Mouse (Mus musculus) left cerebral cortex, adult 11 months (tissue): ENCODE measurements around the gene Nucks1.

Experiments
- DNase-seq: peaks from one replicate; pipeline ENCODE4 v3.0.0; 2022; ENCODE audit warnings: low spot score

Gene Nucks1

DNA sequence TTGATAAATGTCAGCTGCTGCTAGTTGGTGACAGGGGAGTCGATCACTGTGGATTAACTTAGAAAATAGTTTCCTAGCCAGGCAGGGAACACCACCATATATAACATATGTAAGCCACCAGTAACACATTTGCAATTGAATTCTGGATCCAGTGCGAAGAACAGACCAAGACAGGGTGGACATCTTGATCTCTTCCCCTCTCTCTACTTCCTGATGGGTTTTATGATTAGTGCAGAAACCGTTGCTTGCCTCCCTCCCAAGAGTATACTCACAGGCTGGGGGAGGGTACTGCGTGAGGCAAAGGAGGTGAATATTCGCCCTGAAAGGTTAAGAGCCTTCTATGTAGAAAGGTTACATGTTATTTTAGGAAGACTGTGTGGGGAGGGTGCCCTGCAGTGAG, 55.5 kb downstream of the Nucks1 start:
- DNase-seq = no peak

DNA sequence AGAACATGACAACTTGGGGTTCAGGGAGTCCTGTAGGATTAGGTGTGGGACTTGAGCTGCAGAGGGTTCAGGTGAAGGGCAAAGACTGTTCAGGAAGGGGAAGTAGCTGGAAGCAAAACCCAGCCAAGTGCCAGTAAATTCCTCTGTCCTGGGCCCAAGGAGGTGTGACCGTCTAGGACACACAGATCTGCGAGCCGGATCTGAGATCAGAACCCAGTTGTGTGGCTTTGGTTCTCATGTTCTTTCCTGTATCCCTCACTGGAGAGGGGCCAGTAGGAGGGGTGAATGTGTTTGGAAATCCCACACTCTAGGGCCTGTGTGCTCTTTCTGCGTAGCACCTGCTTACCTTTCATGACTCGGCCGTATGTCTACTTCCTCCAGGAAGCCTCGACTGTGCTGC, 57.0 kb downstream of the Nucks1 start:
- DNase-seq = no peak

DNA sequence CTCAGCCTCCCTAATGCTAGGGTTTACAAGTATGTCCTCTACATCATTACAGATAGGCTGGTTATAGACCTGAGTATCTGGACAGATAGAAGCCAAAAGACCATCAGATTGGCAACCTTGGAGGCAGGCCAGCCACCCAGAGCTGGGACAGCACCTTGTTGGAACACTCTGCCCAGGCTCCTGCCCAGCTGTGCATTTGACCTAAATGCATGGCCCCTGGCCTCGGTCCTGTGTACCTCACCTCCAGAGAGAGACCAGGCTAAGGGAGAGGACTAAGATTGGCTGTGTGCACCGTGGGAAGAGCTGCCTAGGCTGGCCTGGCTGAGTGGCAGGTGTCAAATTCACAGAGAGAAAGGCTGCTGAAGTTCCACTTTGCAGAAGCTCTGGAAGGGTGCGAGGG, 58.2 kb downstream of the Nucks1 start:
- DNase-seq = no peak

DNA sequence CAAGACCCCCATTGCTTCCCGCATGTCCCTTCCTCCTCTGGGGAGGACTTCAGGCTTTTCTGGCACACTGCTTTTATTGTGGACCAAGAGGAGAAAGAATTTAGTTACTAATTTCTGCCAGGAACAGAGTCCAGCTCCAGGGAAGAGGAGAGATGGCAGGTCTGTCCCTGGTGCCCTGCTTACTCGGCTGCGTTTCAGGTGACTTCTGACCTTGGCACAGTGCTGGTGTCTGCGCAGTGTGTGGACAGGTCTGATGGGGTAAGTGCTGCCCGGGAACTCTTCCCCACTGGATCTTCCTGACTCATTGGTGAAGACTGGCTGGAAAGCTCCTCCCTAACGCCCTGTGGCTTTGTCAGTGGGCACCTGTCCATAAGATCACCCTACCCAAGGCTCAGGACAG, 58.6 kb downstream of the Nucks1 start:
- no peak for DNase-seq

DNA sequence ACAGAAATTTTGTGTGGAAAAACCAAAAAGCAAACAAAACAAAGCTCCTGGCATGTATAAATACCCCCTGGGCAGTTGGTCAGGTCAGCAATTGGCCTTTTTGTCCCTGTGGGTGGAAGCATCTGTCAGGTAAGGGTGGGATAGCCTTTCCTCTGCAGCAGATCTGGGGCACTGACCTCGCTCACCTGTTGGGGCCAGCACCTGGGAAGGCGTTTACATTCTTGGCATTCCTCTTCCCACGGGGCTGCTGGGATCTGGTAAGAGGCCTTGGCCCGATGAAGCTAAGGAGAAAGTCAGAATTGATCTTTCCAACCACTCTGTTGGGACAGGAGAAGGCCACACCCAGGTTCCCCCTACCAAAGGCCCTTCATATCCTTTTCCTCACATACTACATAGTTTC, 59.5 kb downstream of the Nucks1 start:
- no peak for DNase-seq

DNA sequence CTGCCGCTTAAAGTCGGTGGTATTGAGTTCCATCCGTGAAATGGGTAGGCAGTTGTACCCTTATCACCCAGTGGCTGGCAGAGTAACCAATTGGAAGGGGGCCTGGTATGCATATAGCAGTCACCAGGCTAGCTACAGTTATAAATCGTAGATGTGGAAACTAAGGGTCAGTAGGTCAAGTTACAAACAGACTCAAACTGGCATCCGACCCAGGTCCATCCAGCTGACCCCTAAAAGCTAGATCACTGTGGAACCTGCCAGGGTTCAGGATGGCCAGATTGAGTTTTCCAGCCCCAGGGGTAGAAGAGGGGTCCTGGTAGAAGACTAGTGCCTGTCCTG, 60.0 kb downstream of the Nucks1 start:
- DNase-seq = no peak

DNA sequence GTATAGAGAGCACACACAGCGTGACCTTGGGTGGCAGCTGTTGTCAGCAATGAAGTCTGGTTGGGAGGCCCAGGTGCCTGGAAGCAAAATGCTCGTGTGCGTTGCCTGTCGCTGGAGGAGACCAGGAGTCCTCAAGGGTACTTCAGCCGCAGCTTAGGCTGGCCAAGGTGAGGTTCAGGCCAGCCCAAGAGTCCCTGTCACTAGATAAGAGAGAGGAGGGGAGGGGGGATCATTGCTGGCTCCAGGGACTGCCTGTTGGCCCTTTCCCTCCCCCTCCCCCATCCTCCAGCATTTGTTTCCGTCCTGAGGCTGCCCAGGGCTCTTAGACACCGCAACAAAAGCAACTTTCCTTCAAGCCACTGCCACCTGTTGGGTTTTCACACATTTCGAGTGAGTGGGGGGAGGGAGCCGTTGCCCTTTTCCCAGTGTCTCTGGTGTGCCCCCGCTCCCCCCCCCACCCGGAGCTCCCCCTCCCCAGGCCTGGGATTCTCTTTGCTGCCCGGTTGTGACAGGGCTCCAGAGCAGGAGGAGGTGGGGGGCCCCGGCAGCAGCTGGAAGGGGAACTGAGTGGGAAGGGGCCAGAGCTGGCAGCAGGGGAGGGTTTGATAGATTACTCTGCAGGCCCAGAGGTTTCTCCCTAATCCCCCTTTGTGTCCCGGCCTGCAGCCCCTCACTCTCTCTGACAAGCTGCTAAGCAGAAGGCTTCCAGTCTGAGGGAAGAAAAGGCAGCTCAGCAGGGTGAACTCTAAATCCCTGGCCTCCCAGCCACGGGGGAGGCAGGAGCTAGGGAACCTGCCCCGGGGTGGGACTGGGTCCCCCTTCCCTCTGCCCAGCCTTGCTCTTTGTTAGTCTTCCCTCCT, 60.6 kb downstream of the Nucks1 start:
- no peak for DNase-seq

DNA sequence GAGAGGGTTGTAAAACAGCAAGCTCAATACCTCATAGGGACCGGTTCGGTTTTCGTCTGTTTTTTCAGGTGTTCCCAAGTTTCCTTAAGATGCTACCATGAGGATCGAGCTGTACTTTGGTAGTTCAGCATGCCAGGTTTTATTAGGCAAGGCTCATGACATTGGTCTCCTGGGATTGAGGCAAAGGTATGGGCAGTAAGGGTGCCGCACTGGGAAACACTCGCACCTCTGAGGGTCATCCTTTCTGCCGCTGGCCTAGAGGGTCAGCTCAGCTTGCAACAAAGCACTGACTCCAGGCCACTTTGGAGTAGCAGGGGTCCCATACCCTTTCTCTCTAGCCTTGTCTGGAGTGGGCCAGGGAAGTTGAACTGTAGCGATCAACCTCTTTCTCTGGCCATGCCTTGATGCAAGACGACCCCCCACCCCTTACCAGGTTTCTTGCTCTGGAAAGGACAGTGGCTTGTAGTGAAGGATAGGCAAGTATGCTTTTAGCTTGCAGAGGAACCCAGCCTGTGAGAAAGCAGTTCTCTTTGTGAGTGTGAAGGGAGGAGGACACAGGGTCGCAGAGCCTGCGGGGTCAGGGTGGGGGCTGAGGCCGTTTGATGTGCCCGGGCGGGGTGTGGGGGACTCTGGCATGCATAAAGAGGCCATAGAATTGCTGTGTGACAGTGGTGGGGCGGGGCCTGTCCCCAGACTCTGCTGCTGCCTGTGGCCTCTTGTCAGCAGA, 61.6 kb downstream of the Nucks1 start:
- DNase-seq = no peak

DNA sequence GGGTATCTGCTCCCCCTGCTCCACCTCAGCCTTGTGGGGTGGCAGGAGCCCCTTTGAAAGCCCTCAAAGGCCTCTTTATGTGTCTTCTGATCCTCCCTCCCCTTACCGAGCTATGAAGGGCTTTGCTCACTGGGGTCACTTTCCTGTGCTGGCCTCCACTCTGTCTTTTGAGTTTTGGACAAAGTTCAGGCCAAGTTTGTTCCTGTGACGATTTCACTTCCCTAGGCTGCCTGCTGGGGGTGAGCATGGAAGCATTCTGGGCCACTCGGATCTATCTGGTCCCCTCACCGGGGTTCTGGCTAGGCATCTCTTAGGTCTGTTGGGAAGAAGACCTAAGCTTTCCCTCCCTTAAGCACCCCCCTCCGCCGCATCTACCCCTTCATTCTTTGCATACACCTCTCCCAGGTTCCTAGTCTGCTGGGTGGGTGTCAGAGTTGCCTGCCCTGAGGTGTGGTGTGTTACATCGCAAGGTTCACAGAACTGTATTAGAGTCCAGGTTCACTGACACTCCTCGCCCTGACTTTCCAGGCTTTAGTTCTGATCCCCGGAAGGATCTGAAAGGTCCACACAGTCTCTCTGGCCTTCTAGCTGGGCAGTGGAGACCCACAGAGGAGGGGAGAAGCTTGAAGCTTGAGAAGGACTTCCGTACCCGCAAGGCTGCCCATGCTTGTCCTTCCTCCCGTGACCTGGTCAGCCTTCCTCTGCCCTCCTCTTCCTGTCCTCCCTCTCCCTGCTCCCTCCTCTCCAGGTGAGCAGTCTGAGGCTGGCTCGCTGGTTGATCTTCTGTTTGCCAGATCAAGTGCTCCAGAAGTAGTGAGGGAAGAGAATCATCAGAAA, 62.4 kb downstream of the Nucks1 start:
- DNase-seq = no peak

DNA sequence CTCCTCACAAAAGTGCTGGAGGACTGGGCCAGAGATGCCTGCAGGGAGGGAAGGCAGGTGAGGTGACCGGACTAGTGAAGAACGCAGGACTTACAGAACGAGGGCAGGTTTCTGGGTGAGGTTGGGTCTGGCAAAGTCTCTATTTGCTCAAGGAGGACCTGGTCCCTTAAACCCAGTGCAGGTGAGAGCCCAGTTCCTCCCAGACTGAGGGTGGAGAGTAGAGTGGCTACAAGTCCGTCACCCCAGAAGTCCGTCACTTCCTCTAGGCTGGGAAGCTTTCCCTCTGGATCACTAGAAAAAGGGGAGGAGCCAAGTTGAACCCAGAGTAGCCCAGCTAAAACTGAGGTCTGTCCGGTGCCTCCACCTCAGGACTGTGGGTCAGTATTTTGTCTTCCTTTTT, 63.7 kb downstream of the Nucks1 start:
- DNase-seq = no peak

DNA sequence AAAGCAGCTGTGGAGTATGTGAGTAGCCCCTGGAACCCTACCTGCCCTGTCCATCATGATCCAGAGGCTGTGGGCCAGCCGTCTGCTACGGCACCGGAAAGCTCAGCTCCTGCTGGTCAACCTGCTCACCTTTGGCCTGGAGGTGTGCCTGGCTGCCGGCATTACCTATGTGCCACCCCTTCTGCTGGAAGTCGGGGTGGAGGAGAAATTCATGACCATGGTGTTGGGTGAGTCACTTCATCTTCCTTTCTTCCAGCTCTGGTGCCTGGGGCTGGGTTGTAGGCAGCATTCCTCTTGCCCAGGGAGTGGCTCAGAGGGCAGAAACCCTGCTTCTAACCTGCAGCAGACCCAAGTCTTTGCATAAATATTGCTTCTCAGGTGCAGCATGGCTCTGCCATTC, 66.6 kb downstream of the Nucks1 start:
- DNase-seq = no peak

DNA sequence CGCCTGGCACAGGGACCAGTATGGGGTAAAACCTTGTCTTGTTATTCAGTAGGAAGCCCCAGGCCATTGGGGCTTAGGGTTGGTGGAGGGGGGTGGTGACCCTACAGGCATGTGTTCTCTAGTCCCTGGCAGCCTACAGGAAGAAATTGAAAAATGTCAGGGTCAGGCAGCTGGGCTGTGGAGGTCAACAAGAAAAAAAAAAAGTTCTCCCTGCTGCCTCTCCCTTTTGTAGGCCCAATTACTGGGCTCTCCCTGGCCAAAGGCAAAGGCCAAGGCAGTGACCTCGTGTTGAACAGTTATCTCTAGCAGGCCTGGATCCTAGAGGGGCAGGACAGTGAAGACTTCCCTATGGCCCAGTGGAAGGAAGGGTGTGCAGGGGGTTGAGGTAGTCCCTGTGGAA, 70.1 kb downstream of the Nucks1 start:
- DNase-seq = no peak

DNA sequence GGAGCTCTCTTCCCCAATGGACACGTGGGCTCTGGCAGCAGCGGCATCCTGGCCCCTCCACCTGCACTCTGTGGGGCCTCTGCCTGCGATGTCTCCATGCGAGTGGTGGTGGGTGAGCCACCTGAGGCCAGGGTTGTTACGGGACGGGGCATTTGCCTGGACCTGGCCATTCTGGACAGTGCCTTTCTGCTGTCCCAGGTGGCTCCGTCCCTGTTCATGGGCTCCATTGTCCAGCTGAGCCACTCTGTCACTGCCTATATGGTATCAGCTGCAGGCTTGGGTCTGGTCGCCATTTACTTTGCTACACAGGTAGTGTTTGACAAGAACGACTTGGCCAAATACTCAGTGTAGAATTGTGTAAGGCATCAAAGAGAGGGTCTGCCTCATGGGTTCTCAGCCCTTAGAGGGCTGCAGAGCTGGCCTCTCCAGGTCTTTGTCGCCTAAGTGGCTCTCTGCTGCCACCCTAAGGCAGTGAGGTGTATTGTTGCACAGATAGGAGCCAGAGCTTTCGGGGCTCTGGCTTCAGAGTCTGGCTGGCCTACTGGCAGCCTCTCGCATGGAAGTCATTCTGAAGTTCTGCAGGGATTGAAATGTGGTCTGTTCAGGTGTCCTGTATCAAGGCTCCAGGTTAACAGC, 71.2 kb downstream of the Nucks1 start:
- peak; percentile 46 for DNase-seq

DNA sequence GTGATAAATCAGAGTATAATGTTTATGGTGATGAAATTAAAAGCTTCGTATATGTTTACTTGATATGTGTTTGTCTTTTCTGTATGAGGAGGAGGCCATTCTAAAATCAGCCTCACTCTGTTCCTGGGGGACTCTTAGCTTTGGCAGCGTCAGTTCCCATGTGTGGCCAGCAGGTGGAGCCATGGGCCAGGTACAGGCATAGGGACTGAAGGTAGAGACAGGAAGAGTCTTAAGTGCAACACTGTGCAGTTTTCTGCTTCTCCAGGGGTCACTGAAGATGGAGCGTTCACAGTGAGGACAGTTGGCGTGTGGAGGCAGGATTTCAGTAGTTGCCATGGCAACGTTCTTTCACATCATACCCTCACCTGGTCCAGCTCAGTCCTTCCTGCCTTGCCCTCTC, 72.6 kb downstream of the Nucks1 start:
- DNase-seq = peak; percentile 33

DNA sequence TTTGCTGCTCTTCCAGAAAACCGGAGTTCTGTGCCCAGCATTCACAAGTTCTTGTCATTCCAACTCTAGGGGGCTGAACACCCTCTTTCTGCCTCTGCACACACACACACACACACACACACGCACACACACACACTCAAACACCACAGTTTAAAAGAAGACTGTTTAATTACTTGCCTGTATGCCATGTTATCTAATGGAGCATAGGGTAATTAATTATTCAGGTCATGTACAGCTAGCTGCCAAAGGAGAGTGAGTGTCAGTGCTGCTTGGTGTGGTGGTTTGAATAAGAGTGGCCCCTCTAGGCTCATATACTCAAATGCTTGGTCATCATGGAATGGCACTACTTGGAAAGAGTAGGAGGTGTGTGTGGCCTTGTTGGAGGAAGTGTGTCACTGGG, 73.5 kb downstream of the Nucks1 start:
- no peak for DNase-seq
